Mouse (Mus musculus): ENCODE data around the gene Gm4969.

- TF ChIP-seq CTCF (IDR thresholded peaks at IDR 0.05; ENCODE audit: borderline replicate concordance, insufficient read depth, low read depth, low read length) (no peak), POLR2A (IDR thresholded peaks at IDR 0.05; ENCODE audit: borderline replicate concordance, insufficient read depth, low read length) (no peak)
Observed at GRCm38 (mm10) chr7:19154796-19155195, 36.6 kb upstream of the Gm4969 start.
